Mouse (Mus musculus): ENCODE measurements at regions not wholly inside any gene's neighbourhood (a gene's known extent, or its start where the extent isn't known, plus 50 kb on each side); places are given as distances from the start of the nearest gene placed in this dataset.

DNA sequence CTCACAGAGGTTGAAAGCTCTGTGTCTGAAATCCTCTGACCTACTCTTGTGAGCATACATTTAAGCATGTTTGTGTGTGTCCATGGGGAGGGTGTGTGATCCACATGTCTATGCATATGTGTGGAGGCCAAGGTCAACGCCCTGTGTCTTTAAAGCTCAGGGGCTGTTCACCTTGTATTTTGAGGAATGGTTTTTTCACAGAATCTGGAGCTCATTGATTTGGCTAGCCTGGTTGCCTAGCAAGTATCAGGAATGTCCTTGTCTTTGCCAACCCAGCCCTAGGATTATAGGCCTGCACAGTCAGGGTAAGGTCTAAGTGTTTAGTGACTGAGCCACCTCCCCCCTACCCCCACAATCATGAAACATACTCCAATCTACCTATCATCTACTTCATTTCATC is 394.0 kb upstream of the Plxna2 start:
- no peak overlapping the region for H3K4me3 ChIP-seq (replicated peaks)
- no peaks in the 10 kb centered on the region for H3K9me3 ChIP-seq
- WGBS: 92% methylated on average over 1 of the region's 1 CpGs
- H3K4me1 ChIP-seq (replicated peaks): 0 out of 2 replicates have a peak, but pooled peaks cover 3% of the 10 kb centered on the region
- H3K36me3 ChIP-seq: no peaks in the 10 kb centered on the region
- H3K4me2 ChIP-seq (replicated peaks): no peak overlapping the region
- no peaks in the 10 kb centered on the region for H3K27me3 ChIP-seq (replicated peaks)
- no peak overlapping the region for H3K27ac ChIP-seq
- no peak overlapping the region for H3K9ac ChIP-seq
- ATAC-seq: no peak

DNA sequence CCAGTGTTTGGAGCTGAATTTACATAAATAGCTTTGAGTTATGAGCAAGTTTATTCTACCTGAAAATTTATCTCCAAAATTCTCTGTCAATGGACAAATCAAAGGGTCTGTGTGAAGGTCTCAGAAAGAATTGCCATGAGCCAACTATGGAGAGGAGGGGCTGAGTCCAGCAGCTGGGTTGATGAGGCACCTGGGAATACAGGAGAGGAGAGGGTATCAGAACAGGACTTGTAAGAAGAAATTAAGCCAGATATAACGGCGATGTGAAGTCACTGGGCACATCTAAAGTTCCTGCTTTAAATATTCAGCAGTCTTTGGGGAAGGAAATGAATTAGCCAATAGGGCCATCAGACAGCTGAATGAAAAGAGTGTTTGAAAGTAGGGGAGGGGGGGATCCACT is 394.4 kb upstream of the Plxna2 start:
- no peak for ATAC-seq
- Histone ChIP-seq H3K4me2 (replicated peaks) (no peak overlapping the region), H3K4me1 (replicated peaks) (0 out of 2 replicates have a peak, but pooled peaks cover 3% of the 10 kb centered on the region), H3K9ac (no peak overlapping the region), H3K9me3 (no peaks in the 10 kb centered on the region), H3K27me3 (replicated peaks) (no peaks in the 10 kb centered on the region), H3K4me3 (replicated peaks) (no peak overlapping the region), H3K36me3 (no peaks in the 10 kb centered on the region), H3K27ac (0 out of 2 replicates have a peak overlapping the region, but pooled peaks have one; percentile 34)
- 24% methylated on average over 2 of the region's 2 CpGs for WGBS

DNA sequence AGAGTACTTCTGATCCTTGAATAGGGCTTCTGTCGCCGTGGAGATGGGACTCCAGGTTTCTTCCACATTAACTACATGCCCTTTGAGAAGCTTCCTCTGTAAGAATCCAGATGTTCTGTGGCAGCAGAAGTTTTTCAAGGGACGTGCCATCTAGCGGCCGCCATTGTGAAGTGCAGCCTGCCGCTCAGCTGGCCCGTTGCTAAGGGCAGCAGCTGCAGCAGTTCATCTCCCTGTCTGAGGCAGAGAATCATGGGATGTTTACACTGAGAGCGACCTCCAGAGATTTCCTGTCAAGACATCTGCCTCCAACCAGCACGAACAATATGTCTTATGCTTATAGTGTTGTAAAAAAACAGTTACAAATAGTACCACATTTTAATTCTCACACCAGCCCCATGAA is 395.0 kb upstream of the Plxna2 start:
- WGBS: 1% methylated on average over 9 of the region's 9 CpGs
- ATAC-seq: peak; percentile 94

DNA sequence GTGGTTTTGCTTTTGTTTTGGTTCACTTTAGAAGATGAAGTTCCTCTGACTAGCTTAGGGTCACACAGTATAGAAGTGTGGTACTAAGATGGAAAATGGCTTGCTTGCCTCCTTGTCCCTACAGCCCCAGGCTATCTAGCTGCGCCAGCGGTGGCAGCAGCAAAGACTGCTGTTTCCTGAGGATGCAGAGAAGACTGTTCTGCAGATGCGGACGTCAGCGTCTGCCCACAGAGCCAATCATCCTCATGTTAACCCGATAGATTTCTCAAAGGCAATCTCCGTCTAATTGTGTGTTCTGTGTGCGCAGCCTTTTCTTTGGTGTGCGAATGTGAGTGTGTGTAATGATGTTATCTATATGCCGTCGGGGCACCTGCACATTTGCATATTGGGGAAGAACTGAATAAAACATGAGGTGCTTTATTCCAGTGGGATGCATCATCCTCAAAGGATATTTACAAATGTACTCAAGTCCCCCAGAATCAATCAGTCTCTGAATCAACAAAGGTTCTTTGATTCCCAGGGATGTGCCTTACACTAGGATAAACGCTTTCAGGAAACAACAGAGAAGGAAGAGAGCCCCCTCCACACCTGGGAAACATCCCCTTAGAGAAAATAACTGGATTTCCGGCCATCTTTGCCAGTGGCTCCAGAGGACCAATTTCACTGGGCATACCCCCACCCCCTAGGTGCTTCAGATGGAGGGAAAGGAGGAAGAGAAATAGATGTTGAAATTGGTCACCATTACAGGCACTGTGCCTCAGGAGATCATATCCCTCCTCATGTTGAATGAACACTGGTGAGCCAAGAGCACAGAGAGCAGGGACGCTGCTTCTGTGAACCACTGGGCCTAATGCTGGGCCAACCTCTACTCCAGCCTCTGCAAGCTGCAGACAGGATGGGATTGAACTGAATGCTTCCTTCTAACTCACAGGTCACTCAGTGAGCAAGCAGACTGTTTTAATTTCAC is 409.7 kb upstream of the Plxna2 start:
- Histone ChIP-seq H3K36me3 (no peaks in the 10 kb centered on the region), H3K9ac (no peak overlapping the region), H3K4me1 (replicated peaks) (no peaks in the 10 kb centered on the region), H3K4me2 (replicated peaks) (no peak overlapping the region), H3K27ac (no peak overlapping the region), H3K4me3 (replicated peaks) (no peak overlapping the region), H3K9me3 (no peaks in the 10 kb centered on the region), H3K27me3 (replicated peaks) (no peaks in the 10 kb centered on the region)
- ATAC-seq: no peak
- WGBS: 57% methylated on average over 14 of the region's 14 CpGs

More for the DNA sequence above, 395.0 kb upstream of the Plxna2 start:
- Histone ChIP-seq H3K36me3 (no peaks in the 10 kb centered on the region), H3K27me3 (replicated peaks) (no peaks in the 10 kb centered on the region), H3K9me3 (no peaks in the 10 kb centered on the region), H3K9ac (no peak overlapping the region), H3K27ac (no peak overlapping the region), H3K4me1 (replicated peaks) (0 out of 2 replicates have a peak, but pooled peaks cover 3% of the 10 kb centered on the region), H3K4me3 (replicated peaks) (no peak overlapping the region), H3K4me2 (replicated peaks) (no peak overlapping the region)

DNA sequence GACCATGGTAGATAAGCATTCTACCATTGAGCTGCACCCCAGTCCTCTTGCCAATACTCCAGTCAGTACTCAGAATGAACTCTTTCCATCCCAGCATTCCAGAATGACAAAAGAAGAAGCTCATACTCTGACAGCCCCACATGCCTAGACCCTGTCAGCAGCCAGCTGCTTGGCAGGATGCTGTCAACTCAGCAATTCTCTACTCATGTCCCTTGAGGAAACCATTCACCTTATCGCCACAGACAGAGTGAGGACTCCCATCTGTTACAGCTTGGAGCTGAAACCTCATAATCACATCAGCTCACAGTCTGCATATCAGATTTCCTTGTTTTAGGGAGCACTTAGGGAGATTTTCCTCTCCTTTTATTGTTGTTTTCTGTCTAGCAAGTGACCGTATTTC is 420.5 kb upstream of the Plxna2 start:
- Histone ChIP-seq H3K27me3 (replicated peaks) (no peaks in the 10 kb centered on the region), H3K9me3 (no peaks in the 10 kb centered on the region), H3K4me1 (replicated peaks) (no peaks in the 10 kb centered on the region), H3K36me3 (no peaks in the 10 kb centered on the region), H3K9ac (no peak overlapping the region), H3K27ac (no peak overlapping the region), H3K4me3 (replicated peaks) (no peak overlapping the region), H3K4me2 (replicated peaks) (no peak overlapping the region)
- WGBS: 53% methylated on average over 2 of the region's 2 CpGs
- no peak for ATAC-seq

DNA sequence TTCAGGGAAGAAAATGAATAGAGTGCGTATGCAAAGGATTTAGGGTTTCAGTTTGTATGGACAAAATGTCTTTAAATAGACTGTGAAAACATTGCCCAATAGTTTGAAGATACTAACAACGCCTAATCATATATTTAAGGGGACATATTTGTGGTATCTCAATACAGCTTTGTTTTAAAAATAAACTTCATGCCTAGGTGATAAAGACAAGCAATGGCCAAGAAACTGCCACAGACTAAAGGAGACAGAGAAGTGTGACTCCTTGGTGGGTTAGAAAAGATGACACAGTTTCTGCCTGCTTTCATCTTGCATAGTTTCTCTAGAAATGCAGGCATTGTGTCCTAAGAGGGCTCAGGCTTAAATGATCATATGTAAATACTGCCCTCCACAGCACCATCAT is 435.7 kb upstream of the Plxna2 start:
- Histone ChIP-seq H3K9ac (no peak overlapping the region), H3K27ac (no peak overlapping the region), H3K36me3 (no peaks in the 10 kb centered on the region), H3K27me3 (replicated peaks) (no peaks in the 10 kb centered on the region), H3K9me3 (no peaks in the 10 kb centered on the region), H3K4me3 (replicated peaks) (no peak overlapping the region), H3K4me1 (replicated peaks) (no peaks in the 10 kb centered on the region), H3K4me2 (replicated peaks) (no peak overlapping the region)
- ATAC-seq: no peak
- WGBS: 85% methylated on average over 2 of the region's 2 CpGs

DNA sequence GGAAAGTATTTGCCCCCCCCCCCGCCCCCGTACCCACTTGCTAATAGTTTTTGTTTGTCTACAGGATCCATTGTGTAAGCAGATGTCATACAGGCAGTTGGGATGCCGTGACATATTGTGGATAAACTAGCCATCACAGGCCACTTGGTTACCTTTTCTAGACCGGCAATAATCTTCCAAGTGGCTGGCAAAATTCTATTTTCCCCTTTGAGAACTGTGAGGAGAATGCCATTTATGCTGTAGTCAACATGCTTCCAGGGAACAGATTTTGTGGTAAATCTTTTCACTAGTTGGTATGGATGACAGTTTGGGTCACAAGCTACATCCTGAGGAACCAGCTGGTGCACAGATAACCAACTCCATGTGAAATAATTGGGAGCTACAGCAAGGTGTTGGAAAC is 456.5 kb upstream of the Plxna2 start:
- Histone ChIP-seq H3K4me1 (replicated peaks) (no peaks in the 10 kb centered on the region), H3K27ac (no peak overlapping the region), H3K27me3 (replicated peaks) (no peaks in the 10 kb centered on the region), H3K9me3 (no peaks in the 10 kb centered on the region), H3K36me3 (no peaks in the 10 kb centered on the region), H3K4me2 (replicated peaks) (no peak overlapping the region), H3K4me3 (replicated peaks) (no peak overlapping the region), H3K9ac (no peak overlapping the region)
- WGBS: 80% methylated on average over 4 of the region's 4 CpGs
- ATAC-seq: no peak

DNA sequence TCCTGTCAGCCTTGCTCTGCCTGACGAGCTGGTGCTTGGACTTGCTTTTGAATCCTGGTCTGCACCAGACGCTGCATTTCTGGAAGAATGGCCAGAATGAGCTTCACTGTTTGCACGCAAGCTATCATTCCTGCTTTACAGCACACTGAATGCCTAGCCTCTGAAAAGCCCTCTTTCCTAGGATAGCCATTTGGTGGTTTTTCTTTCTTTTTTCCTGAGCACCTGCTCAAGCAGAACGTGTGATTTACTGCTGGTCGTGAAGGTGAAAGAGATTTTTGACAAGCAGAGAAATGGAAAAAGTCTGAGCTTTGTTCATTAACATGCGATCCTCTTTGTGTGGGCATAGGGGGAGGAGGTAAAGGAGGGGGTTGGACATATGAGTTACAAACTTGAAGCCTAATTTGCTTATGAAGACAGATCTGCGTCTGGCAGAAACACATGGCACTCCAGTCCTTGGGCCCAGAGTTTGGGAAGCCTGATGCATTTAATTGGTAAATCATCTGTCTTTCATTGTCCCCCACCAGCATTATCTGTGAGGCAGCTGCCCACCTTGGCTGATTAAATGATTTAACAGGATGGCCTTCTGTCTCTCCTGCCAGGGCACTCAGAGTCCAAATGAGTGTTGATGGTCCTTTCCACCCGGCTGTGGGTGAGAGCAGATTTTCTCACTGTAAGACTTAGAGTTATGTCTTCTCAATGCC is 457.1 kb upstream of the Plxna2 start:
- H3K4me1 ChIP-seq (replicated peaks): no peaks in the 10 kb centered on the region
- no peak overlapping the region for H3K4me2 ChIP-seq (replicated peaks)
- no peaks in the 10 kb centered on the region for H3K36me3 ChIP-seq
- no peaks in the 10 kb centered on the region for H3K9me3 ChIP-seq
- no peak overlapping the region for H3K27ac ChIP-seq
- 55% methylated on average over 8 of the region's 8 CpGs for WGBS
- no peak for ATAC-seq
- no peaks in the 10 kb centered on the region for H3K27me3 ChIP-seq (replicated peaks)
- H3K4me3 ChIP-seq (replicated peaks): no peak overlapping the region
- H3K9ac ChIP-seq: no peak overlapping the region

DNA sequence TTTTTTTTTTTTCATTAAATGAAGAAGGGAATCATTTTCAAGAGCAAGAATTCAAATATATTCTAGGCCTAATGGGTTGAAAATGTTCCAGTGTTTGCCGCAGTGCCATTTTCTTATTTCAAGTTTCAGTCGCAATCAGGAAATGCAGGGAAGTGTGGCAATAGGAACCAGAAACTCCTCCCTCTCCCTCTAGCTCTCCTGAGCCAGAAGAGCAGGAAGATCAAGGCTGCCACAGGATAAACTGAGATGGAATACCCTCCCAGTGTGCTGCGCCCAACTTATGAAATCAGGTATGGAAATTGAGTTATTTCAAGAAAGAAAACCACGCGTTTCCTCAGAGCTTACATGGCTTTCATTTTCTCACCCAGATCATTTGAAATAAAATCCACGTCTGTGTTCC is 460.8 kb upstream of the Plxna2 start:
- H3K27me3 ChIP-seq (replicated peaks): no peaks in the 10 kb centered on the region
- H3K27ac ChIP-seq: no peak overlapping the region
- no peaks in the 10 kb centered on the region for H3K9me3 ChIP-seq
- no peak overlapping the region for H3K4me2 ChIP-seq (replicated peaks)
- no peak for ATAC-seq
- H3K36me3 ChIP-seq: no peaks in the 10 kb centered on the region
- H3K9ac ChIP-seq: no peak overlapping the region
- WGBS: 90% methylated on average over 6 of the region's 6 CpGs
- H3K4me3 ChIP-seq (replicated peaks): no peak overlapping the region
- no peaks in the 10 kb centered on the region for H3K4me1 ChIP-seq (replicated peaks)

DNA sequence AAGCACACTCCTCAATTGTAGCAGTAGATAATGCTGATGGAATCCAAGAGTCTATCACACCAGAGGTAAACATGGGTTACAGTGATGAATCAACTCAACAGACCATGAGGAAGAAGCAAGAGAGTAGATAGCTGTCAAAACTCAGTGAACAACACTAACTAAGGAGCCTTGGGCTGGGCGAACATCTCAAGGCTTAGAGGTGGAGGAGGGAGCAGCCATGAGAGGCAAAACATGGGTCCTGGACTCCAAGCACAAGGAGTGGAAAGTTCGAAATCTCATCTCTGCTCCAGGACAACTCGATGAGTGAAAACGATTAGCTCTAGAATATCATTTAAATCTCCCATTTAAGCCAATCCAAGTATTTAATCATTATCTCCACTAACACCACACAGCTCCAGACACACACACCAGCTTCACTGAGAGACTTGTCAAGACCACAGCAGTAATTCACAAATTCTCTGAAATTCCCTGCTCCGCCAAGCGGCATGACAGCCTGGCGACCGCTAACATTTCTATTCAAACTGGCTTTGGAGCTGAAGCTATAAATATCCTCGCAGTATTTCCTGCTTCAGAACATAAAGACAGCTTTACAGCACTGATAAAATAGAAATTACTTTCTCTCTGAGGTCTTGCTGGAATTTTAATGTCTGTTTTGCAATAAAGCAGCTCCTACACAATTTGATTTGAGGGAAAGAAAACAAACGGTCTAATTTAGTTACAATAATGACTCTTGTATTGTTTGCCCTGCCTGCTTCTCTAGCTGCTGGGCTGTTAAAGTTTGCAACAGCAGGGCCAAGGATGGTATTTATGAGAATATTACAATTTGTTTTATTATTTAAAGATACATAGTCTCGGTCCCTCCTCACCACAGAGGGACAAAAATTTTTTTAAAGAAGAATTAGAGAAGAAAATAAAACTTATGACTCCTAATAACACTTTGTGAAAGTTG is 469.3 kb upstream of the Plxna2 start:
- no peaks in the 10 kb centered on the region for H3K9me3 ChIP-seq
- H3K4me1 ChIP-seq (replicated peaks): no peaks in the 10 kb centered on the region
- no peaks in the 10 kb centered on the region for H3K36me3 ChIP-seq
- H3K4me3 ChIP-seq (replicated peaks): no peak overlapping the region
- H3K4me2 ChIP-seq (replicated peaks): no peak overlapping the region
- no peaks in the 10 kb centered on the region for H3K27me3 ChIP-seq (replicated peaks)
- 38% methylated on average over 11 of the region's 11 CpGs for WGBS
- H3K27ac ChIP-seq: no peak overlapping the region
- H3K9ac ChIP-seq: no peak overlapping the region
- peak; percentile 41; the same call in 1 of the 2 replicates for ATAC-seq

DNA sequence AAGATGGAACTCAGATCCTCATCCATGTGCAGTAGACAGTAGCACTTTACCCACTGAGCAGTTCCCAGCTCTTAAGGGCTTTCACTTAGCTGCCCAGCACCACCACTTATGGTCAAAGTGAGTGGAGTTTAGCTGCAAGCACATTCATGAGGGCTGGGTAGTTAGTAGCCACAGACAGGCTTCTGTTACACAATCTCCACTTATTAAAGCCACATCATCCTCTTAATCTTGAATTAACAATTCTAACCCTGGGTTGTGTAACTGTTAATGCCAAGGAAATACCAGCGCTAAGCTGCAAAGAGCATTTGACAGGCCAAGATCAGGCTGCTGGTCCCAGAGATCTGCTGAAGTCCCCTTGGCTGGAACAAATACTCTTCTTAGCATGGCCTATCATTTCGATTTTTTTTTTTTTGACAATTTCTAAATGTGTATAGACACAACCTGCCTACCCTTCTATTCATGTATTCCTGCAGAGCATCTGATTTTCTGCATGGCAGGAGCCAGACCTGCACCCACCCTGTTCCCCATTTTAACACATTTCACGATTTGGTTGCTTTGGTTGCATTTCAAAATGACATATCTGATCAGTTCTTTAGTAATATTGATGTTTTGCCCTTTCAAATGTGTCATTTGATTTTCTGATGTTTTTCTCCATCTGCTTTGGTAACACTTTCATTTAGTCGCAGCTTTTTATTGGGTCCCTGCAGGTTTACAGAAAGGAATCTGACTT is 500.2 kb upstream of the Plxna2 start:
- H3K27me3 ChIP-seq (replicated peaks): no peaks in the 10 kb centered on the region
- H3K27ac ChIP-seq: no peak overlapping the region
- no peaks in the 10 kb centered on the region for H3K4me1 ChIP-seq (replicated peaks)
- ATAC-seq: no peak
- no peaks in the 10 kb centered on the region for H3K36me3 ChIP-seq
- no peak overlapping the region for H3K4me2 ChIP-seq (replicated peaks)
- no peak overlapping the region for H3K9ac ChIP-seq
- no peaks in the 10 kb centered on the region for H3K9me3 ChIP-seq
- no peak overlapping the region for H3K4me3 ChIP-seq (replicated peaks)
- WGBS: 76% methylated on average over 4 of the region's 4 CpGs
